Mouse (Mus musculus): ENCODE measurements around the gene Mindy4.

Gene Mindy4

GRCm38 (mm10) chr6:55207786-55208185 is 4.6 kb downstream of the Mindy4 start:
- DNase-seq (ENCODE audit: low read depth, low spot score), result no peak

DNA sequence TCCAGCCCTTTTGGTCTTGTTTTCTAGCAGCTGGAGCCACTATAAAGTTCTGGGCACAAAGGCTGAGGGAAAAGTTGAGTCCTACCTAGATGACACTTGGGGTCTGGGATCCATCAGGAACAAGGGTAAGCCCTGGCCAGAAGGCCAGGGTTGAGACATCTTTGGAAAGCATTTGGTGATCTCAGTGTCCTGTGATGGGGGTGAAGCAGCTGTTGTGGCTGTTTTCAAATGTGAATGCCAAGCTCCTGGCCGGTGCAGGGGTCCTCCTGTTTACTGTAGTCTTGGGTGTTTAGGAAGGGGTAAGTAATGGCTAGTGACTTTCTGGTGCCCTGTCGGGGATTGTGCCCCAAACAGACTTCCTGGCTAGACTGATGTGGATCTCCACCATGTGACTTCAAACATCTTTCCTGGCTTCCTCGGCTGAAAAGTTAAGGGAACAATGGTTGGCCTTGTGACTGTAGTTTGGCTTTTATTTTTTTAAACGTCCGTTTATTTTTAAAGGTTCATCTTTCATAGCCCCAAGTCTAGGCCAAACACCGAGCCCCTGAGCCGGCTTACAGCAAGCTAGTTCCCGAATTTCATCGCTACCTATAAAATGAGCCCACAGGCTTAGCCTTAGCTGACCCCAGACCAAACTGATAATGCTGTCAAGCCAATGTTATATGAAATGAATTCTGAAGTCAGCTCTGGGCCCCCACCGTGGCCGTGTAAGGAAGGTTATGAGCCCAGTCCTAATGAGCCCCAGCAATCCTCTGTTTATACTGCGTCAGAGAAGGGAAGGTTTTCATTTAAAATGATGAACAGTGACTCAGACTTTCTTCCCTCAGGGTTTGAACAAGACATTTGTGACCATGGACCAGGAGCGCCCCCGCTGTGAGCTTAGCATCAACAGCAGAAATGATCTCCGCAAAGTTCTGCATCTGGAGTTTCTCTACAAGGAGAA is 7.5 kb downstream of the Mindy4 start:
- DNase-seq (ENCODE audit: low read depth, low spot score), result peak; percentile 61

DNA sequence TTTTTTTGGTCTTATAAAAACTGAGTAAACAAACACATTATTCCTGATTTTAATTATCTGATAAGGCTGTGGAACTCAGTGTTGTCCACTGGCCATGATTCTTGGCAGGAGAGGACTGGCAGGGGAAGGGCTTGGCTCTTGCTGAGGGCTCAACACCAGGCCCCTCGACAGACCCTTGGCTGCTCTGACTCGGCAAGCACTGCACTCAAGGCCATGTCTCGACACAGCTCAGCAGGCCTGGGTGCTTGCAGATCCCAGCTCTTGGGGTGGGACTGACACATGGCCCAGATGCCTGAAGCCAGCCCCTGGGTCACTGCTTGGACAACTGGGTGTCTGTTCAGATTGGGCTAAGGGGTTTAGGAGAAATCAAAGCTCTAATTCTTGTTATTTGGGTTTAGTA is 11.4 kb downstream of the Mindy4 start:
- DNase-seq (ENCODE audit: low read depth, low spot score), result peak; percentile 64

DNA sequence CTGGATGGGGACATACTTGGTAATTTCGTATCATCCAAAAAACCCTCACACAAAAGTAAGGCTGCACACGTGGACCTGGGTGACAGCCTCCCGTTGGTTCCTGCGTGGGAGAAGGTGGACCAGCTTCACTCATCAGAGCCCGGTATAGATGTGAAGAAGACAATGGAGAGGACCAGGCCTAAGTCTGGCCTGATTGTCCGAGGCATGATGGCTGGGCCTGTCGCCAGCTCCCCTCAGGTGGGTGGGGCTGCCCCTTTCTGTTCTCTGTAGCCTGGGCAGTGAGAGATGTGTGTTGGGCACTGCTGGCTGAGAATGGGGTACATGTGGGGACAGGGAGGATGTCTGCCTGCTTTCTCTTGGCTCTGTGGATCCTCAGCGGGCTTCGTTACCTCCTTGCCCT is 15.0 kb downstream of the Mindy4 start:
- DNase-seq (ENCODE audit: low read depth, low spot score), result no peak

DNA sequence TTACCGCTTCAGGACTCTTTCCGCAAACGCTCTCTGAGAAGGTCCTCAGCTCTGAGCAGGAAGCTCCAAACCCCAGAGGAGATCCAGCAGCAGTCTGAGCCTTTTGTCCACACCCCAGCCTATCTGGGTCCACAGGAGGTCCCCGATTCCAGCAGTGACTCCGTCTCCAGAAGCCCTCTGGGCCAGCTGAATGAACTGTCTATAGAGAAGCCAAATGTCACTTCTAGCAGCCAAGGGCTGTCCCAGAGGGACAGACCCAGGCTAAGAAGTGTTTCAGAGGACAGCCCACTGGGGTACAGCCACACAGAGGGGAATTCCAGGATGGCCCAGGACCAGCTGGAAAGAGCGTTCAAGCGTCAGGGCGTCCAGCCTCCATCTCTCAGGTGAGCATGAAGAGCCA is 20.8 kb downstream of the Mindy4 start:
- no peak for DNase-seq (ENCODE audit: low read depth, low spot score)

DNA sequence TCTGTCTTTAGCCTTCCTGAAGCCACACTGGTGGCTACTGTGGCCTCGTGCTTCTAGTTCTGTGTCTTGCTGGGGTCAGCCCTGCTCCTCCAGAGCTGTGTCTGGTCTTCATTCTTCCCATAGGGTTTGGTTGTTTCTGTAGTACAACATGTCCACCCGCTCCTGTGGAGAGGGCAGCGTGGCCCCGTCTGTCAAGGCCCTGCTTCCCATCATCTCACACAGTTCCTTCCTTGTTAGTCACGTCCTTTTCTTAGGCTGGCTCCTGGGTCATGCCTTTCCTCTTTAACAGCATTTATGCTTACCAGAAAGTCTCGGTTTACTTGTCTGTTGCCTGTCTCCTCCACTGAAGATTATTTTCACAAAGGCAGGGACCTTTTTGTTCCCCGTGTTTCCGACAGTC is 26.9 kb downstream of the Mindy4 start:
- no peak for DNase-seq (ENCODE audit: low read depth, low spot score)

DNA sequence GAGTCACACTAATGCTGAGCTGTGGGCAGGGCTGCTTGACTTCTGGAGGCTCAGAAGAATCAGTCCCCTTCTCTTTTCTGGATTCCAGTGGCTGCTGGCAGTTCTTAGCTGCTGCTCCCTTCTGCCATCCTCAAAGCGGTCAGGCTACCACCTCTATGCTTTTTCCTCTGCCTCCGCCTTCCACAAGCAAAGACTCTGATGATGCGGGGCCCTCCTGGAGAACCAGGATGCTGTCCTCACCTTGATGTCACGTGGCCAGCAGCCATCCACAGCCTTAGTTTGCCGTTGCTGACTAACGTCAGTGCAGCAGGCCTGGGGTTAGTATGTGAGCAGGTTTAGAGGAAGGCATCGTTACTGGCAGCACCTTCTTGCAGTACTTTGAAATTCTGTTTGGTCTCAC is 28.9 kb downstream of the Mindy4 start:
- DNase-seq (ENCODE audit: low read depth, low spot score), result no peak

DNA sequence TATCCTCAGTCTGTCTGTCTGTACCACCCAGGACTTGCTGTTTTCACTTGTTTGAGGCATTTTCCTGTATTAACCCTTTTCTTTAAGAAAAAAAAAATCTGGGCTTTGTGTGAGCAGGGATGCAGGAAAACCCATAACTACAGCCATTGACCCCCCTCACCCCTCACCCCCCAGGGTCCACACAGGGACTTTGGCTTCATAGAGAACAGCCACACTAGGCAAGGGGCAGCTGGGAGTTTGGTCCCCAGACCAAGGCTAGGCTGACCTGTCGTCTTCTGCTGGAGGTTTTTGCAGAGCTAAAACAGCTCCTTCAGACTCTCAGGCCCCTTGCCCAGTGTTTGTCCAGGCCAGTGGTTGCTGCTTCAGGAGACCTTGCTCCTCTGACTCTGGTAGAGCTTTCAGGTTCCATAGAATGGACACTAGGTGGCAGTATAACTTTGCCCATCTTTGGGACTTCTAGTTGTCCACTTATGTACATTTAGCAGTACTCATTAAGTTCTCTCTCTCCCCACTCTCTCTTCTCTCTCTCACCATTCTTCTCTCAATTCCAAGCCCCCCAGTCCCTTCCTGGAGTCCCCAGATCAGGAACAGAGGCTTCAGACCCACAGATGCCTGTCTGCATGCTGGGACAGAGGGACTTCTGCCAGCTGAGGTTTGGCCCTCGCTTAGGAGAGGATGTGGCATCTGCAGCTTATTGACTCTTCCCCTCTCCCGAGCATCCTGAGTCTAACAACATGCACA is 29.5 kb downstream of the Mindy4 start:
- peak; percentile 62 for DNase-seq (ENCODE audit: low read depth, low spot score)

- DNase-seq (ENCODE audit: low read depth, low spot score), result no peak
These were observed 30.1 kb downstream of the Mindy4 start for GRCm38 (mm10) chr6:55233326-55233725.

GRCm38 (mm10) chr6:55234636-55235035 is 31.5 kb downstream of the Mindy4 start:
- no peak for DNase-seq (ENCODE audit: low read depth, low spot score)

- DNase-seq (ENCODE audit: low read depth, low spot score), result no peak
These were observed 32.5 kb downstream of the Mindy4 start for GRCm38 (mm10) chr6:55235733-55236132.

DNA sequence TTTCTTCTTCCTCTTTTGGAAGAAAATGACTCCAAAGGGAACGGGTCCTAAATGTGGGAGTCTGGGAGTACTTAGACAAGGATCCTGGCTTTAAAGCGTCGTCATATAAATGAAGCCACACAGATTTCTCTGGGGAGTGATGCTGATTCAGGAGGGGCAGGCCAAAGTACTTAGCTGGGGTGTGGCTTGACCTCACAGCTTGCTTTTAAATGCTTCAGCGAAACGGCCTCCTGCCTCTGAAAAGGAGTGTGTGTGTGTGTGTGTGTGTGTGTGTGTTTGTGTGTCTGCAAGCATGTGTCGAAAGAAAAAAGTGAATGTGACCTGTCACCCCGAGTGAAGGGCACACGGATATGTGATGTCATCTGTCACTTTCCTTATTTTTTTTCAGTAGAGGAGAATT is 36.7 kb downstream of the Mindy4 start:
- peak; percentile 49 for DNase-seq (ENCODE audit: low read depth, low spot score)

DNA sequence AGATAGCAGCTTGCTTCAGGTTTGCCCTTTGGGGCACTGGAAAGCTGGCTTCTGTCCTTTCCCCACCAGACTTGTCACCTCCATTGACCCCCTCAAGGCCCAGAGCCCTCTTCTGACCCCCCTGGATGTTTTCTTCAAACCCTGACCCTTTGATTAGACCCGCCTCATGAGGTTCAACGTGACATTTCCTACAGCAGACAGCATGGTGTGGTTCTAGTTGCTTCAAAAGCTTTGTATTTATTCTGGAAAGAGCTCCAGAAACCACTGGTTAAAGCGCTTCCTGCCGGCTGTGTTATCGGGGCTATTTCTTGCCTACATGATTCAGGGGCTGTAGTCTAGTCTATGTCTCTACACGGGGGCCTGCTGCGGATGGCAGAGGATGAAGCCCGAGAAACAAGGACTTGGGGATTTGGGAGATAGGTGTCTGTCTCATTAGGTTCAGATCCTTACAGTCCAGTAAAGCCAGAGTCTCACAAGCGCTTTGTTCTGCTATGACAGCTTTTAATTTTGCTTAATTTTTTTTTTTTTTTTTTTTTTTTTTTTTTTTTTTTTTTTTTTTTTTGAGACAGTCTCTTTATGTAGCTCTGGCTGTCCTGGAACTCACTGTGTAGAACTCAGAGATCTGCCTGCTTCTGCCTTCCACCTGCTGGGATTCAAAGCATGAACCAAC is 37.5 kb downstream of the Mindy4 start:
- DNase-seq (ENCODE audit: low read depth, low spot score), result no peak

DNA sequence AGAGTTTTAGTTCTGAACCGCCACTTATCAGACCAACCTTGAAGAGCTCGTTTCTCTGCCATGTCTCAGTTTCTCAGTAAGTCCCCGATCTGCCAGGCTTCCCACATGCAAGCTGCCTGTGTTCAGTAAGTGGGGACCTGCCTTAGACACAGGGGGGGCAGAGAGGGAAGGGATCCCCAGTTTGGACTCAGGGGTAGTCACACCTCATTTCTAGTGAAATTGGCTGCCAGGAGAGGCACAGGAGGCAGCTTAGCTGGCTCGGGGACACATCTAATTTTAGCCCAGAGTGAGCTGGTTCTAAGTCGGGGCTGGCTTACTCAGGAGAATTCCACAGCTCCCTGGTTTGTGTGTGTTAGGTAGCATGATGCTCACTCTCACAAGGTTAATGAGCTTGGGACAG is 38.3 kb downstream of the Mindy4 start:
- DNase-seq (ENCODE audit: low read depth, low spot score), result no peak

DNA sequence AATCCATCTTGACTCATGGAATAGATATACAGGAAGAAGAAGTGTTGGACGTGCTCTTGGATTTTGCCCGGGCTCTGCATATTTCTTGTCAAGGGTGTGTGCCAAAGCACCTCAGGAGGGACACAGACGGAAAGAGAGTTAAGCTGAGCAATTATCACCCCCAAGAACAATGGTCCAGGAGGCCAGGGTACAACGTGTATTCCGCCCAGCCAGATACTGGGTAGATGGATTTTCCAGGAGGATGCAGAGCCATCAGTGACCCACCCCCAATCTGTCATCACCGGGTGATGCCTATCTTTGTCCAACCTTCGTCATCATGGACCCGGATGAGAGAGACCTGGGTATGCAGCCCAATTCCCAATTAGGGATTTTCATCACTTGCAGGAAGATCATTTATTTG is 42.5 kb downstream of the Mindy4 start:
- peak; percentile 60 for DNase-seq (ENCODE audit: low read depth, low spot score)

- DNase-seq (ENCODE audit: low read depth, low spot score), result no peak
These were observed 43.3 kb downstream of the Mindy4 start for GRCm38 (mm10) chr6:55246441-55246840.

DNA sequence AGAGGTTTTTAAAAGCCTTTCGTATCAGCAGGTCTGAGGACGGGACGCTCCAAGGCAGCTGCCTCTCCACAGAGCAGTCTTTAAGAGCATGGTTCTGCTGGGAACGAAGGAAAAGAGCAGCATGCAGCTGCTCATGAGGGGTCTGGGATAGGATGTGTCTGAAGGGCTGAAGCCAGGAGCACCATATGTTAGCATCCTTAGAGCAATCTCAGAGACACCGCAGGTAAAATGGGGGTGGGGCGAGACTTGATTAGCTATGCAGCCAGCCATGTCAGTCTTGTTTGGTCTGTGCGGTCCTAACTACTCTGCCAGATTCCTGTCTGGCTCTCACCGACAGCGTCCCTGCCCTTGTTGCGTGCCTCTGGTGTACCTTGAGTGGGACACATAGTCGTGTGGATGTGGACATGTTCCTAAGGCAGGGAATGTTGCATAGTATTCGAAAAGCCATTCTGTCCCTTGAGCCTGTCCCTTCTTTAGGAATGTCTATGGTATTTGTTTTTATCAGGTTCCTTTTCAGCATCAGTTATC is 43.8 kb downstream of the Mindy4 start:
- no peak for DNase-seq (ENCODE audit: low read depth, low spot score)

GRCm38 (mm10) chr6:55249263-55249662 is 46.1 kb downstream of the Mindy4 start:
- no peak for DNase-seq (ENCODE audit: low read depth, low spot score)

DNA sequence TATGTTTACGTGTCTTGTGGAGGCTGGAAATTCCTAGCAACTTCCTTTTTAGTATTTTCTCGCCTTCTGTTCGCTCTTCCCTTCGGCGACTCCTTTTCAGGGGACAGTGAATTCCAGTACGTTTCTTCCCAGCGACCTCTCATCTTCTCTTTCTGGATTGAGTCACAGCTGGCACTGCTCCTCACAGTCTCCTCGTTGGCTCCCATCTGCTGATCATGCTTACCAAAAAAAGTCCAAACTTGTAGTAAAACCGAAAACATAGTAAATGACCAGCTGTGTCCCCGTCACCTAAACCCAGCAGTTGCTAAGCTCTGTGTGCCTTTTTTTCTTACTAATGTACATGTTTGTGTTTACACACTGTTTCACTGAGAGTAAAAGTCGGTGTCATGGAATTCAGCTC is 47.6 kb downstream of the Mindy4 start:
- DNase-seq (ENCODE audit: low read depth, low spot score), result peak; percentile 53

GRCm38 (mm10) chr6:55251596-55251995 is 48.4 kb downstream of the Mindy4 start:
- DNase-seq (ENCODE audit: low read depth, low spot score), result no peak

GRCm38 (mm10) chr6:55252731-55253247 is 49.6 kb downstream of the Mindy4 start:
- DNase-seq (ENCODE audit: low read depth, low spot score), result no peak
